Mouse (Mus musculus) liver, adult 2 months (tissue): ENCODE measurements at regions not wholly inside any gene's neighbourhood (a gene's known extent, or its start where the extent isn't known, plus 50 kb on each side); places are given as distances from the start of the nearest gene placed in this dataset.

Experiments
- CTCF ChIP-seq: fragments of 200-500 bp; IDR thresholded peaks from 2 replicates; pipeline ENCODE4 v1.5.1; 2011; ENCODE audit warnings: low read depth, low read length, control low read depth
- POLR2A ChIP-seq: fragments of 200-500 bp; IDR thresholded peaks from 2 replicates; pipeline ENCODE4 v1.6.1; 2011; ENCODE audit warnings: low read length, control low read depth; ENCODE audit not compliant: insufficient read depth; ENCODE audit errors: extremely low read depth

GRCm38 (mm10) chr6:94984411-94984895, 132.6 kb upstream of the Kbtbd8 start:
- TF ChIP-seq CTCF (no peak), POLR2A (no peak)
